Mouse (Mus musculus): ENCODE data around the gene 1700037H04Rik.
"Not testable (repeated sequence)": the region's sequence is repeated elsewhere in the genome, so short reads cannot be mapped to it uniquely, and the experiment has no call there.

1700037H04Rik gene

DNA sequence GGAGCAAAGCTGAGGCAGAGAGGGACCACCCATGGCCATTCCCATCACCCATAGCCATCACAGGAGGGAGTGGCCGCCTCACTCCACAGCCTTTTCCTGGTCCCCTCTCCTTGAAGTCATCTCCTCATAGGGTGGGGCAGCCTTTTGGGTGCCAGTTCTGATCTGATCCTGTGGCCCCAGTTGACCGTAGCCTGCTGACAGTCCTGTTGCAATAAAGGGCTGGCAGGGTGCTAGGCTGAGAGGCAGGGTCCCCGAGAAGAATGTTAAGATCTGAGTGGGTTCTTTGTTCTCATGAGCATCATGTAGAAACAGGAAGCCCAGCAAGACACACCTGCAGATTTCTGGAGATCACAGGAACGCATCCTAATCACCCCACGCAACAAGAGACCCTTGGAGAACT is 31.7 kb downstream of the 1700037H04Rik start:
- no peak for DNase-seq (ENCODE audit: low read depth, low spot score)

DNA sequence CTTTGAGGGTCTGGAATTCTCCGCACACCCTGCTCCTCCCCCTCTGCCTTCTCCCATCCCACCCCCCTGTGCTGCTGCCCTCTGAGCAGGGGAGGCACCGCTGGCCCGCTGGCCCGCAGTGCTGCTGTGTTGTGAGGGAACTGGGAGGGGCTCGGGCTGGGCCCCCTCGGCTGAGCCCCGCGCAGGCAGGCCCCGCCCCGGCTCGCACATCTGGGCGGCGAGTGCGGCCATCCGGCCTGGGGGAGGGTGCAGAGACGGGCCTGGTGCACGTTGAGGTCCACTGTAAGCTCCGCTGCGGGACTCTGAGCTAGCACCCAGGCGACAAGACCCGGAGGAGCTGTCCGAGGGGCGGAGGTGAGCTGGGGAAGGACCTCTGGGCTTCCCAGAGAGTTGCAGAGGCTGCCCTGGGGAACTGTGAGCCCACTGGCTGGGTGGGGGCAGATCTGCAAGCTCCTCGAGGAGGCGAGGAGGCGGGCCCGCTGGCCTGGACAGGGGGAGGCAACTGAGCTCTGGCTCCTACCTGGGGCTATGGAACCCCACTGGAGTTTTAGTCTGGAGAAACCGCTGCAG is 32.6 kb downstream of the 1700037H04Rik start, which contains the start of gene Hspa12b:
TSS of gene Hspa12b (plus strand) at position 120 of the 570 bp plus-strand sequence.
- peak; percentile 77 for DNase-seq (ENCODE audit: low read depth, low spot score)

DNA sequence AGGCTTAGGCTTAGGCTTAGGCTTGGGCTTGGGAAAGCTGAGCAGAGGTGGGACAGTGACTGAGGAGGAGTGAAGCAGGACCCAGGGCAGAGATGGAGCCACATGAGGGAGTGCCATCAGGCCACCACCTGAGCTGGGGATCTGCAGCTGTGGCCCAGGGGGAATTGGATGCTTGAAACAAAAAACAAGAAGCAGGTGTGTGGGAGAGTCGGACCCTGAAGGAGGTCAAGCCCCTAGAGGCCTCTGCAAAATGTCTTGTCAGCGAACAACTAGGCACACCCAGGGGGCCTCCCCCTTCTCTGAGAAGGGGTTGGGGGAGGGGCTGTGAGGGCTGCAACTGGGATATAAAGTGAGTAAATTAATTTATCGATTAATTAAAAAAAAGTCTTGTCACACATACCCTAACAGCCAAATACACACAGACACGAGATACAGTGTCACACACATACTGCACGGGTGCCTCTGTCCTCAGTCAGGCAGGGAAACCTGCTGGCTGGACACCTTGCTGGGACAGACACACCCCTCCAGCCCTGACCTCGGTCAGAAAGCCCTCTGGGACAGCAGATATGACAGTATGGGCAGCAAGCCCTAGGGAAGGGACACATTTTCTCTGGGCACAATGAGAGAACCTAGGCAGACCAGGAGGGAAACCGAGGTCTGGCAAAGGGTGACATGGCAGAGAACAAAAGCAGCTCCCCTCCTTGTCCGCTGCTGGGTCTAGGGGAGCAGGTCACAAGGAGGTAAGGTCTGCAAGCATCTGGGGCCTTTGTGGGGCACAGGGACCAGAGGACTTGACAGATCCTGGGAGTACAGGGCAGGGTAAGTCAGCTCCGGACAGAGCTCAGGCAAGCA is 33.7 kb downstream of the 1700037H04Rik start:
- DNase-seq (ENCODE audit: low read depth, low spot score), result no peak

DNA sequence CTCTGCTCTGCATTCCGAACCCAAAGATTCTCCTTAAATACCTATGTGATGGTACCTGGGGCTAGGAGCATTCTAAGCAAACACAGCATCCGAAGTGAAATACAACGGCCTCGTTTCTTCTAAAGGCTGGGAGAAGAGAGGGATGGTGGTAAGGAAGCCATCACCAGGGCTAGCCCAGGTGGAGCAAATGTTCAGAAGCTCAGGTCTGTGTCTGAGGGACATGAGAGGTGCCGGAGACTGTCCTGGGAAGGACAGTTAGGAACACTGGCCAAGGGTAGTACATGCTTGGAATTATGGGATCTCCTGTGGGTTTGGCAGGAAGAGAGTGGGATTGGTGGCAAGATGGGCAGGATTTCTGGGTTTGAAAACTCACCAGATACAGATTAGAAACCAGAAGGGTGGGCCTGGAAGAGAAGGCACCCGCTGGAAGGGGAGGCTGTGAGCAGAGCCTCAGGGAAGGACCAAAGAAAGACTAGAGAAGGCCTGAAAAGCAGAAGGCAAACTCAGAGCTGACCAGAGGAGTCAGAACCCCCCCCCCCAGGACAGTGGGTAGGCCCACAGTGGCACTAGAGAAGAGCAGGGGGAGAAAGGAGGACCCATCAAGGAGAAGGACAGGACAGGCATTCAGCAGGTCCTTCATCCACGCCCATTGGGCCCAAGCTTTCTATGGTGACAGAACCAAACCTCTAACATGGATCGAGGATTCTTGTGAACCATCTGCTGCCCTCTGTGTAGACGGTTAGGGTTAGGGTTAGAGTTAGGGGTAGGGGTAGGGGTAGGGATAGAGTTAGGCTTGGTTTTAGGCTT is 34.5 kb downstream of the 1700037H04Rik start:
- DNase-seq (ENCODE audit: low read depth, low spot score), result no peak

GRCm38 (mm10) chr2:131124166-131124565 is 35.7 kb downstream of the 1700037H04Rik start:
- DNase-seq (ENCODE audit: low read depth, low spot score), result no peak

DNA sequence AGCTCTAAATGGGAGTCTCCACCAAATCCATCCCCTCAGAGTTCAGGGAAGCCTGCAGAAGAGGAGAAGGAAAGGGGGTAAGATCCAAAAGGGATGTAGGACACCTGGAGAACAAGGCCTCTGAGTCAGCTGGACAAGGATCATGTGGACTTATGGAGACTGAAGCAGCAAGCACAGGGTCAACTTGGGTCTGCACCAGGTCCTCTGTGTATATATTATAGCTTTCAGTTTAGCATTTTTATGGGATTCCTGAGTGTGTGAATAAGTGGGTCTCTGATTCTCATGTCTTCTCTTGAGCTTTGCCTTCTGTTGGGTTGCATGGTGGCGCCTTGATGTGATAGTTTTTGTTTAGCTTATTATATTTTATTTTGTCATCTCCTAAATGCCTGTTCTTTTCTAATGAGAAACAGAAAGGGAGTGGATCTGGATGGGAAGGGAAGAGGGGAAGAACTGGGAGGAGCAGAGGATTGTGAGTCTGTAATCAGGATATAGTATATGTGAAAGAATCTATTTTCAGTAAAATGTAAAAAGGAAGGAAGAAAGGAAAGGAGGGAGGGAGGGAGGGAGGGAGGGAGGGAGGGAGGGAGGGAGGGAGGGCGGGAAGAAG is 40.8 kb downstream of the 1700037H04Rik start:
- no peak for DNase-seq (ENCODE audit: low read depth, low spot score)

DNA sequence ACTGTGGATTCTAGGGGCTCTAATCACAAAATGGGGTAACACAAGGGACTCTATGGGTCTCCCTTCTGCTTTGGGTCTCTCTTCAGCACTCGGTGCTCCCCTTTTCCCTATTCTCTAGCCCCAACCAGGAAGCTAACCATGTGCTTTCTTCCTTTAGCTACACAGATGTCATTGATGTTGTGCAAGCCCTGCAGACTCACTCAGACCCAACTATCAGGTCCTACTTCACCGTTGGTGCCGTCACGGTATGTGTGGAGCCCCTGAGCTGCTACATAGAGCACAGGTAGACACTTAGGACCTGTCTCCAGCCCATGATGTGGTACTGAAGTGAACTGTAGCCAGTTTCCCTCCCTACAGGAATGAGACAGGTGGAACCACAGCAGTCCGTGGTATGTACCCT is 53.9 kb downstream of the 1700037H04Rik start:
- DNase-seq (ENCODE audit: low read depth, low spot score), result no peak

DNA sequence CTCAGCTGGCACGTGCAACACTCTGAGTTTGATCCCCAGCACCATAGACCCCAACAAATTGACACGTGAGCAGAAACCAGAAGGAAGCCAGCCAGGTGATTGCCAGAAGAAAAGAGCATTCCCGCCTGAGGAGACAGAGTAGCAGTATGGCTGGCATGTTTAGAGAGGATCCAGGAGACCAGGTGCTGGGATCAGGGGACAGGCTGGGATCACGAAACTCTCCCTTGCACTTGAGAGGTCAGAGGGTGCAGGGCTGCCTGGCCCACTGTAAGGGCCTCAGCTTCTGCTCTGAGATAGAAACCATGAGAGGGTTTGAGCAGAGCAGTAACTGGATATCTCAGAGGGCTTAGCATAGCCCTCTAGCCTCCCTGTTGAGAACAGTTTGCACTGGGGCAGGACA is 54.8 kb downstream of the 1700037H04Rik start:
- not testable (repeated sequence) for DNase-seq (ENCODE audit: low read depth, low spot score)

DNA sequence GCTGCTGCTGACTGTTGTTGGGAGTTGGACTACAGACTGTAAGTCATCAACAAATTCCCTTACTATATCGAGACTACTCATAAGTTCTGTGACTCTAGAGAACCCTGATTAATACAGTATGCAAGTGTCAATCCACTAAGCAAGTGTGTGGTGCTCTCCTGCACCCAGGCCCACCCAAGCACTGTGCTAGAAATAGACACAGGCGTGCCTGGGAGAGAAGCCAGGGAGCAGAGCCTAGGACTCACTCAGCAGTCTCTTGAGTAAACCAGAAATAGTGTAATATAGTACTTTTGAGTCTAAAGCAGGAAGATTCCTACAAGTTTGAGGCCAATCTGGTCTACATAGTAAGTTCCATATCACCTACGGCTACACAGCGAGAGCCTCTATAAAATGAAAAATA is 55.9 kb downstream of the 1700037H04Rik start:
- no peak for DNase-seq (ENCODE audit: low read depth, low spot score)

- DNase-seq (ENCODE audit: low read depth, low spot score), result no peak
Measured at GRCm38 (mm10) chr2:131101530-131101929, 58.4 kb downstream of the 1700037H04Rik start.

GRCm38 (mm10) chr2:131097087-131097486 is 62.8 kb downstream of the 1700037H04Rik start:
- DNase-seq (ENCODE audit: low read depth, low spot score), result no peak
